Mouse (Mus musculus) heart, embryonic 13.5 days (tissue): ENCODE data around the gene Egln1. TPM values are rescaled to one million over a fixed set of nuclear protein-coding genes. Genes with fewer than 3 reads are reported as not detected.

Source experiments
- ATAC-seq: fragments of 200-750 bp; cut with Nextera tagmentation; 2 replicates; pipeline ENCODE4 v1.8.0; 2017; ENCODE audit warnings: moderate TSS enrichment; ENCODE audit not compliant: insufficient number of reproducible peaks, low FRiP score, low TSS enrichment; ENCODE audit errors: extremely low read depth
- H3K27ac ChIP-seq: fragments of 300-500 bp; sonication (generic); replicated peaks from 2 replicates; pipeline ENCODE4 v1.5.1; 2015; ENCODE audit warnings: moderate library complexity, mild to moderate bottlenecking, inconsistent platforms
- H3K27me3 ChIP-seq: fragments of 300-500 bp; sonication (generic); replicated peaks from 2 replicates; pipeline ENCODE4 v1.6.1; 2015; ENCODE audit warnings: mild to moderate bottlenecking, inconsistent platforms
- H3K36me3 ChIP-seq: fragments of 300-500 bp; sonication (generic); 2 replicates; pipeline ENCODE4 v1.6.1; 2015; ENCODE audit warnings: mild to moderate bottlenecking, inconsistent platforms
- H3K4me1 ChIP-seq: fragments of 300-500 bp; sonication (generic); 2 replicates; pipeline ENCODE4 v1.6.1; 2015; ENCODE audit warnings: inconsistent platforms
- H3K4me2 ChIP-seq: fragments of 300-500 bp; sonication (generic); 2 replicates; pipeline ENCODE4 v1.6.1; 2015; ENCODE audit warnings: inconsistent platforms, mild to moderate bottlenecking, moderate library complexity
- H3K4me3 ChIP-seq: fragments of 300-500 bp; sonication (generic); 2 replicates; pipeline ENCODE4 v1.5.1; 2015; ENCODE audit warnings: moderate library complexity, mild to moderate bottlenecking, inconsistent platforms
- H3K9ac ChIP-seq: fragments of 300-500 bp; sonication (generic); 2 replicates; pipeline ENCODE4 v1.6.1; 2015; ENCODE audit warnings: inconsistent platforms, mild to moderate bottlenecking, moderate library complexity
- H3K9me3 ChIP-seq: fragments of 300-500 bp; sonication (generic); 2 replicates; pipeline ENCODE4 v1.6.1; 2016; ENCODE audit warnings: inconsistent platforms
- WGBS: fragments of 180-500 bp; shearing (Covaris S2); methylation state at CpG from one replicate; pipeline ENCODE4 v1.1.7; 2015; ENCODE audit warnings: mixed read lengths; 5-methylcytosine and 5-hydroxymethylcytosine counted together
- polyA plus RNA-seq: library from polyadenylated mRNA; unstranded; fragments of >200 nt; fragmentation: Nextera tagmentation; extraction: Ambion mirVana; gene quantifications from 2 replicates; pipeline ENCODE4 v1.2.1, GENCODE M21; 2015

Gene Egln1
- polyA plus RNA-seq, 1 experiment from 2014 or later: 13.5 TPM

DNA sequence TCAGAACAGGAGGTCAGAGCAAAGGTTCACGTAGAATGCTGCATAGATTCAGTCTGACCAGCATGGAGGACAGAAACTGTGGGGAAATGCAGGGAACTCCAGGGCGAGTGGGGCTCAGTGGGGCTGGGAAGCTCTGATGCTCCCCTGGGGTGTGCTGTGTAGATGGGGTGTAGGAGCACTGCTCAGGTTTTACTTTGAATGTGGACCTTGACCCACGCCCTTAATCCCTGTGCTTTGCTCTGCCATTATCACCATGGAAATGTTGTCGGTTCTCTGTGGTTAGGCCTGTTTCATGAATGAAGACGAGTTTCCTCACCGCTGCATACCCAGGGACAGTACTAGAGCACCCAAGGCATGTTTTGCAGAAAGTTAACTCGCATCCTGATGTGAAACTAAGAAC lies 77.7 kb downstream of the Egln1 start:
- WGBS: 84% methylated on average over 7 of the region's 7 CpGs
- Histone ChIP-seq H3K27ac (no peak overlapping the region), H3K4me3 (no peak overlapping the region), H3K27me3 (no peaks in the 10 kb centered on the region), H3K9me3 (no peaks in the 10 kb centered on the region), H3K4me1 (peaks cover 46% of the 10 kb centered on the region), H3K4me2 (no peak overlapping the region), H3K9ac (no peak overlapping the region), H3K36me3 (peaks cover 58% of the 10 kb centered on the region)
- no peak for ATAC-seq

DNA sequence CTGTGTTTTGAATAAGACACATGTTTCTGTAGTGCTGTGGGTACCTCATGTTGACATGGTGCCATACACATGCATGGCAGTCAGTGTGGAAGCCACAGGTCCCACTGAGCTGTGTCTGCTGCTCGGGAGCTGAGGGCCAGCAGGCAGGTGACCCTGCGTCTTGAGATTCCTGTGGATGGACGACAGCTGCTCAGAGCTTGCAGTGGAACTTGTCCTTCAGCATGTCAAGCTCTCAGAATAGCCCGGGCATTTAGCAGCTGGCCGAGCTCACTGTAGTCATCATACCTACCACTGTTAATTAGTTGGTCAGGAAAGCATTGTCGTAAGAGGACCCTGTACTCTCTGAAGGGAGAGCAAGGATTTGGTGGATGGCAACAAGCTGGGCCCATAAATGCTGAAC lies 79.4 kb downstream of the Egln1 start:
- H3K27ac ChIP-seq: 0 out of 2 replicates have a peak overlapping the region, but pooled peaks have one; percentile 1
- H3K4me1 ChIP-seq: peaks cover 61% of the 10 kb centered on the region

DNA sequence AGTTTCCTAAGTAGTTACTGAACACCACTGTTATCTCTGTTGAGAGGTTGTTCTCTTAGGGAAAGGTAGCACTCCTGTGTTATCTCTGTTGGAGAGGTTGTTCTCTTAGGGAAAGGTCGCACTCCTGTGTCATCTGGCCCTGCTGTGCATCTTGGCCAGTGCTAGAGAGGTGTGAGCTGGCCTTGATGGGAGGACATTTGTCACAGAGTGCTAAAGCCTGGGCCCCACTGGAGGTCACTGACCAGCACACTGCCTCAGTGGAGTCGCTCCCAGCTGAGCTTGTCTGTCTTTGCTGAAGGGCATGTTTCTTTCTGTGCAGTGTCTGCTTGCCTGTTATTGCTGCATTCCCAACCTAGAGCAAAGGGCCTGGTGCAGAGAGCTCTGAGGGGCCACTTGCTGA lies 82.0 kb downstream of the Egln1 start:
- Histone ChIP-seq H3K27me3 (no peaks in the 10 kb centered on the region), H3K27ac (peak overlapping the region; percentile 16; the same call in 1 of the 2 replicates), H3K4me2 (no peak overlapping the region), H3K9ac (0 out of 2 replicates have a peak overlapping the region, but pooled peaks have one; percentile 5), H3K36me3 (peaks cover 20% of the 10 kb centered on the region), H3K9me3 (no peaks in the 10 kb centered on the region), H3K4me1 (peaks cover 62% of the 10 kb centered on the region), H3K4me3 (no peak overlapping the region)
- ATAC-seq: no peak
- 39% methylated on average over 2 of the region's 2 CpGs for WGBS

More for the DNA sequence above, 79.4 kb downstream of the Egln1 start:
- 57% methylated on average over 6 of the region's 6 CpGs for WGBS
- ATAC-seq: no peak
- H3K9me3 ChIP-seq: no peaks in the 10 kb centered on the region
- H3K9ac ChIP-seq: no peak overlapping the region
- no peak overlapping the region for H3K4me2 ChIP-seq
- no peak overlapping the region for H3K4me3 ChIP-seq
- no peaks in the 10 kb centered on the region for H3K27me3 ChIP-seq
- peaks cover 46% of the 10 kb centered on the region for H3K36me3 ChIP-seq

DNA sequence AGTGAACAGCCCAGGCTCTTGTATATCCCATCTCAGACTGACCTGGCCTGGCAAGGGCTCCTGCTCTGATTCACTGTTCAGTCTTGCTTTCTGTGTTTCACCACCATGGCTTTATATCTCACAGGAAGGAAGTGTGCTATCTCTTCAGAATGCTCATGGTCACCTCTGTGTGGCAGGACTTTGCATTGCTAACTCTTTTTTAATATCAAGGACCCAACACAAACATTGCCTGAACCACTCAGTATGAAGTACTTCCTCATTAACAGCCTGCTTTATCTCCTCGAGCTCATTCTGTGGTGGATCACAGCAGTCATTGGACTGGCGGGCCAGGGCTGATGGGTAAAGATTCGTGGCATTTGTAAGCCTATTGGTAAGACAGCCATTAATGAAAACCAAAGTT lies 82.5 kb downstream of the Egln1 start:
- H3K9me3 ChIP-seq: no peaks in the 10 kb centered on the region
- peaks cover 63% of the 10 kb centered on the region for H3K4me1 ChIP-seq
- no peak overlapping the region for H3K4me3 ChIP-seq
- no peak for ATAC-seq
- H3K36me3 ChIP-seq: peaks cover 16% of the 10 kb centered on the region
- H3K27me3 ChIP-seq: no peaks in the 10 kb centered on the region
- peak overlapping the region; percentile 16; the same call in 1 of the 2 replicates for H3K27ac ChIP-seq
- WGBS: 28% methylated on average over 3 of the region's 3 CpGs
- no peak overlapping the region for H3K9ac ChIP-seq
- no peak overlapping the region for H3K4me2 ChIP-seq

DNA sequence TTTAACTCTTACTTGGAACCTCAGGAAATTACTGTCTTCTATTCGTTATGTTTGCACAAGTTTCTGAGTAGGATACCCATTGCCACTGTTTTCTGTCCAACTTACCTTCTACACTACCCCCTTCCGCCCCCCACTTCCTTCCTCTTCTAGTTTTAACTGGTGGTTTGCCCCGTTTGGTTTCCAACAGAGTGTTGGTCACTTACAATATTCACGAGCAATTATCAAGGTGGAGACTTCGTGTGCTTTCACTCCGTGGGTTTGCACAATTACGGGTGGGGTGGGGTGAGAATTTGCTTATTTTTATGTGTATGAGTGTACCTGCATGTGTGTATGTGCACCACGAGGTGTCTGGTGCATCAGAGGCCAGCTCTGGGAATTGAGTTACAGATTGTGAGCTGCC lies 85.4 kb downstream of the Egln1 start:
- no peak for ATAC-seq
- peaks cover 28% of the 10 kb centered on the region for H3K36me3 ChIP-seq
- no peaks in the 10 kb centered on the region for H3K9me3 ChIP-seq
- H3K9ac ChIP-seq: peak overlapping the region; percentile 95
- H3K4me2 ChIP-seq: peak overlapping the region; percentile 77
- 13% methylated on average over 8 of the region's 8 CpGs for whole genome bisulfite sequencing
- H3K27ac ChIP-seq: peak overlapping the region; percentile 85
- no peaks in the 10 kb centered on the region for H3K27me3 ChIP-seq
- peak overlapping the region; percentile 91 for H3K4me3 ChIP-seq
- H3K4me1 ChIP-seq: peaks cover 83% of the 10 kb centered on the region

DNA sequence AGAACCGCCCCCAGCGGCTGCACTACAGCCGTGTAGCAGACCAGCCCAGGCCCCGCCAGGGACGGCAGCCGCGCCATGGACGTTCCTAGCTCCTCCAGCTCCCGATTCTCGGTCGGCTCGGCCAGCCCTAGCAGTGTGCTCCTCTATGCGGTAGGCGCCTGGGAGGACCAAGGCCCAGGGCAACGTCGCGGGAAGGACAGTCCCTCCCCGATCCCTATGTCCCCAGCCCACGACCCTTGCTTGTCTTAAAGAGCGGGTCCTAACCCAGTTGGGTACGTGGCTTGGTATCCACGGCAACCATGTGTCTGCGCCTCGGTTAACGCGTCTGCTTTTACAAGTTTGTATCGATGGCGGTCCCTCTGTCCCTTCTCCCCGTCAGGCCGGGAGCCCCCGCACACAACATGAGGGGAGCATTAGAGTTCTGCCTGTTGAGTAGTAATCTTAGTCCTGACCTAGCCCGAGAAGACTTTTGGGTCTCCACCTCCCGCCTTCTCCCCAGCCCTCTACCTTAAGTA lies 85.9 kb downstream of the Egln1 start:
- Histone ChIP-seq H3K9ac (peak overlapping the region; percentile 95), H3K4me2 (peak overlapping the region; percentile 77), H3K27ac (peak overlapping the region; percentile 85), H3K9me3 (no peaks in the 10 kb centered on the region), H3K4me1 (peaks cover 79% of the 10 kb centered on the region), H3K36me3 (peaks cover 33% of the 10 kb centered on the region), H3K27me3 (no peaks in the 10 kb centered on the region), H3K4me3 (peak overlapping the region; percentile 91)
- ATAC-seq: no peak; the same call in 1 of the 2 replicates
- under 1% methylated on average over 33 of the region's 33 CpGs for WGBS

DNA sequence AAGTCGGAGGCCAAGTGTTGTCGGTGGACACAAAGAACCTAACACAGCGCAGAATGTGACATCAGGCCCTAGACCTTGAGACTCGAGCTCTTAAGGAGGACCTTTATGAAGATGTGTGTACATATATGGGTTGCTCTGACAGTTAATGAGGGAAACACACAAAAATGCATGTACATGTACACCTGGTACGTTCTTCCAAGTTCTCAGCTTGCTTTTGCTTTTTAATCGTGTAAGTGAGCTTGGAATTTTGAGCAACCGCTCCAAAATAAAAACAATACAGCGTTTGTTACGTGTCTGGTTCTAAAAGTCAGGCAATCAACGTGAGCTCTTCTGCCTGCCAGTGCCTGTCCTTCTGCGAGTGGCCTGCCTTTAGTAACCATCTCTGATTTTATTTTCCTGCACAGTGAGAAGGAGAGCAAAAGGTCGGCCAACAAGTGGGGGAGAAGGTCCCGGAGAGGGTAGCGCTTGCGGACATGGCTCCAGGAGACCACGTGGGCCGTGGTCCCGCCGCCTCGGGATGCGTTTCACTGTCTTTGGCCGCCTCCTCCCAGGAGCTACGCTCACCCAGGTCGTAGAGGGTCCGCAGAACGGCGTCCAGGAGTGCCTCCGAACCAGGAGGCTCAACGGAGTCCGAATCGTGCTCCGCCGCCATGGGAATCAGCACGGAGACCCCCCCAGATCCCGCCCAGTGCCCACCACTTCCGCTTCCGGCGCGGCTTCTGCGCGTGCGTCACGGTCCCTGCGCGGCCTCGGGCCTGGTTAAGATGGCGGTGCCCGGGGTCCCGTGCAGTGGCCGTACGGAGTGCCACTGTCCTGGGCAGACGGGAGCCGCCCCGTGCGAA lies 86.6 kb downstream of the Egln1 start, which contains the start of the genes Gnpat and 2810004N23Rik:
TSS of gene Gnpat (plus strand) at position 713 of the 842 bp plus-strand sequence.
TSS of gene 2810004N23Rik (minus strand) at position 800 of the 842 bp plus-strand sequence.
- under 1% methylated on average over 55 of the region's 55 CpGs for WGBS
- Histone ChIP-seq H3K27me3 (no peaks in the 10 kb centered on the region), H3K4me2 (peak within 1 kb of the TSS; percentile 77), H3K36me3 (peaks cover 40% of the 10 kb centered on the region), H3K27ac (peak within 1 kb of the TSS; percentile 85), H3K4me3 (peak within 1 kb of the TSS; percentile 91), H3K4me1 (peaks cover 72% of the 10 kb centered on the region), H3K9me3 (no peaks in the 10 kb centered on the region), H3K9ac (peak within 1 kb of the TSS; percentile 95)
- ATAC-seq: peak; percentile 84

DNA sequence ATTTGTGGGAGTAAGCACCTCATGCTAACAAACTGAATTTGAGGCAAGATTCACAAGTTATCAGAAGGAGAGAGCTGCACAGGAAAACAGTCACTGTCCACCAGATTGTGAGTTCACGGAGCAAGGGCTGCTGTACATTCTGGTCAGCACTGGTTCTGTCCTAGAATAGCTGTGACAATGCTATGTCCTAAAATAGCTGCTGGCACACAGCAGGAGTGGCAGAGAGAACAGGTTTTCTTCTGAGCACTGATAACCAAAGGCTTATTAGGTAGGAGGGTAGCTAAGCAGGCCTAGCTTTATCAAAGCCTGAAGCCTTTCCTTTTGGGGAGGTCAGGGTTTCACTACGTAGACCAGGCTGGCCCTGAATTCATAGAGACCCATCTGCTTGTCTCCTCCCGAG lies 88.9 kb downstream of the Egln1 start:
- peaks cover 50% of the 10 kb centered on the region for H3K4me1 ChIP-seq
- H3K4me2 ChIP-seq: peak overlapping the region; percentile 46
- H3K36me3 ChIP-seq: peaks cover 59% of the 10 kb centered on the region
- no peaks in the 10 kb centered on the region for H3K27me3 ChIP-seq
- no peak overlapping the region for H3K4me3 ChIP-seq
- H3K9ac ChIP-seq: 0 out of 2 replicates have a peak overlapping the region, but pooled peaks have one; percentile 33
- ATAC-seq: no peak
- peak overlapping the region; percentile 93 for H3K27ac ChIP-seq
- 0 out of 2 replicates have a peak, but pooled peaks cover 11% of the 10 kb centered on the region for H3K9me3 ChIP-seq
- 44% methylated on average over 3 of the region's 3 CpGs for WGBS

DNA sequence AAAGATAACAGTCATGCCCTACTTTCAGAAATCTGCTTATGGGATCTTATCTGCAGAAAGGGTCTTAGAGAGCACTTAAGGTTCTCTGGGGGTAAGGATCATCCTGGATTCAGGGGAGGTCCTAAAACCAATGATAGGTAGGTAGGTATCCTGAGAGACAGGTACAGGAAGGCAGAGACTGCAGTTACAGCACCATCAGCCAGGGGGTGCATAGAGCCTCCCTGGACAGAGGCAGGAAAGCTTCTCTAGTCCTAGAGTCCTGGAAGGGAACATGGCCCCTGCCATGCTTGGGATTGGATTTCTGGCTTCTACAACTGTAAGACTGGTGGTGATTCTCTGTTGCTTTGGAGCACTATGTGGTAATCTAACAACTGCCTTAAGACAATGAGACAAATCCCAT lies 89.7 kb downstream of the Egln1 start:
- Histone ChIP-seq H3K4me1 (peaks cover 43% of the 10 kb centered on the region), H3K4me2 (no peak overlapping the region), H3K36me3 (peaks cover 66% of the 10 kb centered on the region), H3K27ac (peak overlapping the region; percentile 93), H3K9me3 (0 out of 2 replicates have a peak, but pooled peaks cover 16% of the 10 kb centered on the region), H3K9ac (0 out of 2 replicates have a peak overlapping the region, but pooled peaks have one; percentile 28), H3K27me3 (no peaks in the 10 kb centered on the region), H3K4me3 (no peak overlapping the region)
- no peak for ATAC-seq
